Mouse (Mus musculus) heart, embryonic 16.5 days (tissue): ENCODE results near the gene Ctsg. TPM values are rescaled to one million over a fixed set of nuclear protein-coding genes. Genes with fewer than 3 reads are reported as not detected.

Source experiments
- ATAC-seq: fragments of 200-750 bp; cut with Nextera tagmentation; replicated peaks from 2 replicates; pipeline ENCODE4 v1.8.0; 2017; ENCODE audit warnings: moderate number of reproducible peaks; ENCODE audit not compliant: insufficient read depth, low FRiP score; ENCODE audit errors: extremely low read depth
- H3K27ac ChIP-seq: fragments of 300-500 bp; sonication (generic); 2 replicates; pipeline ENCODE4 v1.5.1; 2014; ENCODE audit warnings: mild to moderate bottlenecking, low read length, control low read depth, moderate library complexity
- H3K27me3 ChIP-seq: fragments of 300-500 bp; sonication (generic); 2 replicates; pipeline ENCODE4 v1.6.1; 2014; ENCODE audit warnings: low read length, mixed read lengths; ENCODE audit not compliant: control insufficient read depth, insufficient read depth
- H3K36me3 ChIP-seq: fragments of 300-500 bp; sonication (generic); 2 replicates; pipeline ENCODE4 v1.6.1; 2014; ENCODE audit not compliant: control insufficient read depth, insufficient read depth
- H3K4me1 ChIP-seq: fragments of 300-500 bp; sonication (generic); 2 replicates; pipeline ENCODE4 v1.6.1; 2014; ENCODE audit warnings: low read length, mixed read lengths; ENCODE audit not compliant: control insufficient read depth, insufficient read depth
- H3K4me2 ChIP-seq: fragments of 300-500 bp; sonication (generic); 2 replicates; pipeline ENCODE4 v1.6.1; 2014; ENCODE audit warnings: low read depth, mild to moderate bottlenecking, control low read depth, low read length
- H3K4me3 ChIP-seq: fragments of 300-500 bp; sonication (generic); 2 replicates; pipeline ENCODE4 v1.5.1; 2014; ENCODE audit warnings: mild to moderate bottlenecking, control low read depth, low read length
- H3K9ac ChIP-seq: fragments of 300-500 bp; sonication (generic); 2 replicates; pipeline ENCODE4 v1.6.1; 2014; ENCODE audit warnings: low read length, control low read depth
- H3K9me3 ChIP-seq: fragments of 300-500 bp; sonication (generic); replicated peaks from 2 replicates; pipeline ENCODE4 v1.6.1; 2016; ENCODE audit warnings: low read length; ENCODE audit not compliant: control insufficient read depth
- WGBS: fragments of 180-500 bp; shearing (Covaris S2); extraction: QIAGEN DNeasy Blood & Tissue Kit; methylation state at CpG from one replicate; pipeline ENCODE4 v1.1.7; 2014; 5-methylcytosine and 5-hydroxymethylcytosine counted together
- microRNA-seq: library from miRNA; unstranded; fragments of <30 nt; microRNA quantifications from one replicate; pipeline ENCODE4, GENCODE M21; 2017
- polyA plus RNA-seq: library from polyadenylated mRNA; unstranded; fragments of >200 nt; fragmentation: Nextera tagmentation; extraction: Ambion mirVana; gene quantifications from 2 replicates; pipeline ENCODE4 v1.2.1, GENCODE M21; 2015

Gene Ctsg
- polyA plus RNA-seq, 1 experiment from 2014 or later, result 0.51 TPM

DNA sequence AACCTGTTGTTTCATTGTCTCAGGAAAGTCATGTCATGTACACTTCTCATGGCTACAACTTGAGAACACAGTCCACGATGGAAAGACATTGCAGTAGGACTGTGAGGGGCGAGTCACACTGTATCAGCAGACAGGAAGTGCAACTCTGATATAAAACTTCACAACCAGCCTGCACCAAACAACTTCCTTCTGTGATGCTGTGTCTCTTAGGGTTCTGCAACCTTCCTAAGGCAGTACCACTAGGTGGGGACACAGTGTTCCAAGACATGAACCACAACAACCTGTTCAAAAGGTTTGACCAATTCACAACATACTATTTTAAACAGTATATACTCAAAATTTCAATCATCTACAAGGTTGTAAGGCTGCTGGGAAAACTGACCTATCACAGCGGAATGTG, 47.0 kb downstream of the Ctsg start:
- Histone ChIP-seq H3K4me2 (no peak overlapping the region), H3K27ac (no peak overlapping the region), H3K27me3 (no peaks in the 10 kb centered on the region), H3K9ac (no peak overlapping the region), H3K4me1 (0 out of 2 replicates have a peak, but pooled peaks cover 3% of the 10 kb centered on the region), H3K4me3 (no peak overlapping the region), H3K36me3 (no peaks in the 10 kb centered on the region), H3K9me3 (no peaks in the 10 kb centered on the region)
- WGBS, result 57% methylated on average over 3 of the region's 3 CpGs
- no peak for ATAC-seq

Small RNAs within 50 kb of the gene (microRNA-seq; reads per million reads assigned to microRNA genes)
- gene Mir6949, result not detected

Other genes with a start within 250 kb of the Ctsg start
- 11.1 and 13.7 TPM in 2 replicates for gene Nynrin, start 248.6 kb downstream of the Ctsg start, polyA plus RNA-seq
- gene Cbln3, start 218.2 kb downstream of the Ctsg start, polyA plus RNA-seq, result 0.59 and 0.69 TPM in 2 replicates
- gene Khnyn, start 217.6 kb downstream of the Ctsg start, polyA plus RNA-seq, result 9.8 and 11.2 TPM in 2 replicates
- gene Sdr39u1, start 202.3 kb downstream of the Ctsg start, polyA plus RNA-seq, result 59.6 and 59.9 TPM in 2 replicates
- gene Cma1, start 157.9 kb downstream of the Ctsg start, polyA plus RNA-seq, result 8.1 and 8.3 TPM in 2 replicates
- gene Cma2, start 151.6 kb downstream of the Ctsg start, polyA plus RNA-seq, result not detected in 2 replicates
- gene Mcpt1, start 84.6 kb downstream of the Ctsg start, polyA plus RNA-seq, result not detected in 2 replicates
- not detected in 2 replicates for gene Mcpt9, start 72.1 kb downstream of the Ctsg start, polyA plus RNA-seq
- not detected in 2 replicates for gene Mcpt2, start 60.5 kb downstream of the Ctsg start, polyA plus RNA-seq
- gene Mcpt4, start 40.3 kb downstream of the Ctsg start, polyA plus RNA-seq, result 0.54 and 0.55 TPM in 2 replicates
- gene Mcpt8, start 17.3 kb downstream of the Ctsg start, polyA plus RNA-seq, result 0.16 and 0.41 TPM in 2 replicates
- gene Gzme, start 18.1 kb upstream of the Ctsg start, polyA plus RNA-seq, result not detected in 2 replicates
- not detected in 2 replicates for gene Gzmd, start 30.0 kb upstream of the Ctsg start, polyA plus RNA-seq
- gene Gzmg, start 57.0 kb upstream of the Ctsg start, polyA plus RNA-seq, result not detected in 2 replicates
- not detected in 2 replicates for gene Gzmn, start 72.0 kb upstream of the Ctsg start, polyA plus RNA-seq
- not detected in 2 replicates for gene Gzmf, start 108.8 kb upstream of the Ctsg start, polyA plus RNA-seq
- 0.17 and 0.43 TPM in 2 replicates for gene Gzmc, start 132.1 kb upstream of the Ctsg start, polyA plus RNA-seq
- 0.57 and 1.2 TPM in 2 replicates for gene Gzmb, start 159.7 kb upstream of the Ctsg start, polyA plus RNA-seq